Mouse (Mus musculus): ENCODE results near the gene Tspan18.

Tspan18 gene

GRCm38 (mm10) chr2:93218353-93218990 is 115.8 kb downstream of the Tspan18 start:
- DNase-seq (ENCODE audit: low read depth, low spot score): no peak

DNA sequence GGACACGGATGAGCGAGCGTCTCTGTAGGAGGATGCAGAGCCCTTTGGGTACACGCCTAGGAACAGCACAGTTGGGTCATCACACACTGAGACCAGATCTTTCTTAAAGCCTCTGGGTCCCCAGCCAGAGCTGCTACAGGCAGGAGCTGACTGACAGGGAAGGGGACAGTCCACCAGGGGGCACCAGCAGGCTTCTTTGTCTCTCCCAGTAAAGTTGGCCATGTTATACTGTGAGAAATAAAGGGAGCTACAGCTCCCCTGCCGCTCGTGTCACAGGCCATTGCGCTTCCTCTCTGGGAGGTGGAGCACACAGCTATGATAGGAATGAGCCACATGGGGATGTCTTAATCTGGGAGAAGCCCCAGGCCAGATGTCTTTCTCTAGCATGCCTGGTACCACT is 117.3 kb downstream of the Tspan18 start:
- DNase-seq (ENCODE audit: low read depth, low spot score): no peak

GRCm38 (mm10) chr2:93215790-93216189 is 118.5 kb downstream of the Tspan18 start:
- DNase-seq (ENCODE audit: low read depth, low spot score): no peak

- no peak for DNase-seq (ENCODE audit: low read depth, low spot score)
These were observed 120.1 kb downstream of the Tspan18 start for GRCm38 (mm10) chr2:93214192-93214591.

GRCm38 (mm10) chr2:93212865-93213264 is 121.4 kb downstream of the Tspan18 start:
- DNase-seq (ENCODE audit: low read depth, low spot score): no peak

- DNase-seq (ENCODE audit: low read depth, low spot score): no peak
These were observed 121.9 kb downstream of the Tspan18 start for GRCm38 (mm10) chr2:93212386-93212785.

- no peak for DNase-seq (ENCODE audit: low read depth, low spot score)
These were observed 128.2 kb downstream of the Tspan18 start for GRCm38 (mm10) chr2:93206126-93206525.

DNA sequence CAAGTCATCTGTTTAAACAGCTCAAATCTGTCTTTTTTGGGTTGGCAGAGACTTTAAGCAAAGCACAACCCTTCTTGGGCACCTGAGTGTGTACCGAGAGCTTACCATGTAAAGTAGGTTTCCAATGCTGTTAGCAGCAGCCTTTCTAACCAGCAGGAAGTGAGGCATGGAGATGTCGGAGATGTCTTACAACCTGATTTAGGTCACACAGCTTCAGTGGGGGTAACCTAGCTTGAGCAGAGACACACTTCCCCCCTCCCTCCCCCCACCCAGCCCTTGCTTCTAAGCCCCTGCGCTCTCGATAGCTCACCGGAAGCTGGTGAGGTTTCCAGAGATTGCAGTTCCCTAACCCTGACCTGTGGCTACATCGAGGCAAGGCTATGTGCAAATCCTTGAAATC is 129.7 kb downstream of the Tspan18 start:
- no peak for DNase-seq (ENCODE audit: low read depth, low spot score)

- DNase-seq (ENCODE audit: low read depth, low spot score): no peak
These were observed 130.6 kb downstream of the Tspan18 start for GRCm38 (mm10) chr2:93203682-93204081.

DNA sequence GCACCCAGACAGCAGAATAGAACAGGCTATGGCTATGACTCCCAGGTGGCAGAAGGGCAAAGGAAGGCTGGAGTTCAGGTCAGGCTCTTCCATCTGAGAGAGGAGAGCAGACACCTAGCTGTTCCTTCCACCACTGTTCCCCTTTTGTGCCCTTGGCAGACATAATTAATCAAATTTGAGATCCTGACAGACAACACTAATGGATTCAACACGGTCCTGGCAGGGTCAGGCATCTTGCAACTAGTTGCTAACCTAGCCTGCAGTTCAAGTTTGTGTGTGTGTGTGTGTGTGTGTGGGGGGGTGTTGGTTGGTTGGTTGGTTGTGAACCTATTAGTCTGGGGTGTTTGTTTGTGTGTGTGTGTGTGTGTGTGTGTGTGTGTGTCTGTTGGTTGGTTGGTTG is 131.5 kb downstream of the Tspan18 start:
- no peak for DNase-seq (ENCODE audit: low read depth, low spot score)

DNA sequence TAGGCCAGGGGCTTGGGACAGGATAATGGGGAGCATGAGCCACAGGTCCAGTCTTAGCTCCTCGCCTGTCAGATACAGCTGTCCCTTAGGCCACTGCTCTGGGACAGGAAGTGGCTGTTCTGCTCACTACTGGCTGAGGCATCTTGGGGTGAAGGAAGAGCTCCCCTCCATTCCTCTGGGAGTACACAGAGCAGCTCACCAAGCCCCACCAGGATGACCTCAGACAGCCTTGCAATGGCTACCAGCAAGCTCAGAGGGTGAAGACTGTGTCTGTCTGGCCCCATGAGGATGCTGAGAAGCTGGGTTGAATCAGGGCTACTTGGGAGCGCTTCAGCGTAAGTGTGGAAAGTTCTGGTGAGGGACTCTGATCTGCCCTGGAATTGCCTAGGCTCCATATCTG is 132.3 kb downstream of the Tspan18 start:
- no peak for DNase-seq (ENCODE audit: low read depth, low spot score)

GRCm38 (mm10) chr2:93200681-93201340 is 133.5 kb downstream of the Tspan18 start:
- DNase-seq (ENCODE audit: low read depth, low spot score): no peak

DNA sequence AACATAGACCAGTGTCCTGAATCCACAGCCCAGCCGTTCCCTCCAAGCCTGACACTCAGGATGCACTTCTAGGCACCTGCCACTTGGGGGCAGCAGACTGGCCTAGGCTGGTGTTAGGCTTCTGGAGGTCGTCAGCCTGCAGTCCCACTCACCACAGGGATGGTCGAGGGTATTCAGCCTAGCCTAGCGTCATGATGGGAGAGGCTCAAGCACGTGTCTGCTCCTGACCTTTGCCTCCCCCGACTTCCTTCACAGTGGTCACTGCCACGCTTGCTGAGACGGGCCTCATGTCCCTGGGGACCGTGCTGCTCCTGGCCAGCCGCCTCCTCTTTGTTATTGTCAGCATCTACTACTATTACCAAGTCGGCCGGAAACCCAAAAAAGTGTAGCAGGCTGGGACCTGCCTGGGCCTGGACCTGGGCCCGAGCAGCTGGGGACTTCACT is 134.8 kb downstream of the Tspan18 start:
- DNase-seq (ENCODE audit: low read depth, low spot score): peak; percentile 30

GRCm38 (mm10) chr2:93198846-93199245 is 135.5 kb downstream of the Tspan18 start:
- DNase-seq (ENCODE audit: low read depth, low spot score): peak; percentile 58

GRCm38 (mm10) chr2:93193806-93194205 is 140.5 kb downstream of the Tspan18 start:
- DNase-seq (ENCODE audit: low read depth, low spot score): no peak

GRCm38 (mm10) chr2:93192671-93193080 is 141.6 kb downstream of the Tspan18 start:
- no peak for DNase-seq (ENCODE audit: low read depth, low spot score)

DNA sequence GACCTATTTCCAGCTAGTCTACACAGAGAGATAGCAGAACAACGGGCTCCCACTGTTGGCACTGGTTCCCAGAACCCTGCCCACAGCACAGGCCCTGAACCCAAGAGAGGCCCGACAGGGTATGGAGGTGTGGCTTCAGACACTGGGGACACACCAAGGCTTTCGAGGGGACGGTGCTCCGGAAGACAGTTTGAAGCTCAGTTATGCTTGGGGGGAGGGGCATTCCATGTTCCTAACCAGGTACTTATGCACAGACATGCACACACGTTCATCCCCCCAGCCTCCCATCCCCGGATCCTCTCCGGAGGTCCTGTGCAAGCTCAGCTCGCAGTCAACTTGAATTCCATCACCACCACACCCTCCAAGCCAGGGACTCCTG is 142.1 kb downstream of the Tspan18 start:
- no peak for DNase-seq (ENCODE audit: low read depth, low spot score)

- no peak for DNase-seq (ENCODE audit: low read depth, low spot score)
These were observed 142.7 kb downstream of the Tspan18 start for GRCm38 (mm10) chr2:93191488-93192181.

- no peak for DNase-seq (ENCODE audit: low read depth, low spot score)
These were observed 143.4 kb downstream of the Tspan18 start for GRCm38 (mm10) chr2:93190771-93191487.

DNA sequence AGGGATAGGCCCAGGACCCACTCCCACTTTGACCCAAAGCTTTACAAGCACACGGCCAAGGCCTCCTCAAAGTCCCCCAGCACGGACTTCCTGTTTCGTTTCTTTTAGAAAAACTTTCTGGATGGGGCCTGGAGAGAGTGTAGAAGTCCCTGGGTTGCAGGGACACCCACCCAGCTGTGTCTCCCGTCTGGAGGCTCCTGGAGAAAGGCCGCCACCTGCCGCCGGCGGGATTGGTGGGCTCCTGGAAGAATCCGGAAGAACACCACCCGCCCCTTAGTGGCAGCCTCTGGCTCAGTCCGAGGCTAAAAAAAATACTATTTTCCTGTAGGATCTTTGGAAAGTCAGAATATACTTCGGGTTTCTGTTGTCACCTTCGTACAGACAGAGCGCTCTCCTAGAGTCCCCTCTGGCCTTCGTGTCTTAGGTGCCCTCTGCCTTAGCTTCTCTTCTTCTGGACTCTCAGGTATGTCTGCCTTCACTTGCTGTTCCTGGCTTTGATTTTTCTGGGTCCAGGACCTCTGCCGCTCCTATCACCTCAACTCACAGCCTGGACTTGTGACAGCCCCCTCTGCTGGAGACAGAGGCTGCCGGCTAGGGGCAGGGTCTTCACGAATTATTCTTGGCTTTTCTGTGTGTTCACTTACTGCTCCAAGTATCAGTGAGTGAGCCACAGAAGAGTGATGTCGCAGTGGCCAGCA is 145.4 kb downstream of the Tspan18 start:
- no peak for DNase-seq (ENCODE audit: low read depth, low spot score)

GRCm38 (mm10) chr2:93188020-93188760 is 146.1 kb downstream of the Tspan18 start:
- DNase-seq (ENCODE audit: low read depth, low spot score): no peak

Data from c-Kit-negative CD71-positive TER-119-positive erythroid progenitor cells, embryonic 14.5 days (primary cell).